Mouse (Mus musculus) MEL (cell line): ENCODE results near the gene Samd10. TPM values are rescaled to one million over a fixed set of nuclear protein-coding genes. Genes with fewer than 3 reads are reported as not detected.
A peak's percentile ranks its signal among the peaks of the same experiment; 100 is the strongest.

Experiments used
- DNase-seq: peaks from one replicate; pipeline ENCODE4 v3.0.0; 2011; ENCODE audit warnings: low read depth, low spot score
- H3K27ac ChIP-seq: 2 replicates; pipeline ENCODE4 v1.5.1; 2012; ENCODE audit warnings: low read depth, mild to moderate bottlenecking, control low read depth, low read length, moderate library complexity; ENCODE audit not compliant: control insufficient read depth
- H3K27me3 ChIP-seq, 2 experiments: fragments of 150-350 bp in 1 of 2; sonication (generic) in 1 of 2; 2 replicates each; pipeline ENCODE4 v1.6.1; 2012; ENCODE audit warnings: low read length in 2 of 2, mild to moderate bottlenecking in 2 of 2, improper control_type of control experiment in 1 of 2, moderate library complexity in 1 of 2; ENCODE audit not compliant: insufficient read depth in 2 of 2, control insufficient read depth in 1 of 2
- H3K36me3 ChIP-seq, 2 experiments: 2 replicates each; pipeline ENCODE4 v1.6.1; 2012 to 2014; ENCODE audit warnings: low read length in 2 of 2, improper control_type of control experiment in 1 of 2, inconsistent platforms in 1 of 2, mild to moderate bottlenecking in 1 of 2; ENCODE audit not compliant: insufficient read depth in 2 of 2, control insufficient read depth in 1 of 2
- H3K4me1 ChIP-seq, 2 experiments: fragments of 150-350 bp in 1 of 2; sonication (generic) in 1 of 2; 2 replicates each; pipeline ENCODE4 v1.6.1; 2012; ENCODE audit warnings: low read length in 2 of 2, improper control_type of control experiment in 1 of 2, mild to moderate bottlenecking in 1 of 2; ENCODE audit not compliant: insufficient read depth in 2 of 2, control insufficient read depth in 1 of 2
- H3K4me3 ChIP-seq, 2 experiments: fragments of 150-350 bp in 1 of 2; sonication (generic) in 1 of 2; 2 replicates each; pipeline ENCODE4 v1.5.1; 2012; ENCODE audit warnings: low read depth in 2 of 2, low read length in 2 of 2, mild to moderate bottlenecking in 2 of 2, moderate library complexity in 2 of 2, control low read depth in 1 of 2, improper control_type of control experiment in 1 of 2; ENCODE audit not compliant: control insufficient read depth in 1 of 2, insufficient read depth in 1 of 2
- H3K79me2 ChIP-seq: 2 replicates; pipeline ENCODE4 v1.6.1; 2012; ENCODE audit warnings: mild to moderate bottlenecking, low read length, moderate library complexity; ENCODE audit not compliant: control insufficient read depth, poor library complexity, insufficient read depth
- H3K9ac ChIP-seq: 2 replicates; pipeline ENCODE4 v1.6.1; 2012; ENCODE audit warnings: low read depth, mild to moderate bottlenecking, control low read depth, low read length, moderate library complexity; ENCODE audit not compliant: control insufficient read depth, poor library complexity, severe bottlenecking
- H3K9me3 ChIP-seq: fragments of 150-350 bp; sonication (generic); replicated peaks from 2 replicates; pipeline ENCODE4 v1.6.1; 2012; ENCODE audit warnings: mild to moderate bottlenecking, low read length, improper control_type of control experiment, moderate library complexity; ENCODE audit not compliant: insufficient read depth
- BHLHE40 ChIP-seq: IDR thresholded peaks from 2 replicates; pipeline ENCODE4 v1.6.1; 2012; ENCODE audit warnings: low read depth, mild to moderate bottlenecking, inconsistent platforms, low read length, improper control_type of control experiment, borderline replicate concordance
- CTCF ChIP-seq, 3 experiments: IDR thresholded peaks in 2 of 3; conservative IDR thresholded peaks in 1 of 3; 2 replicates each; pipeline ENCODE4 v1.5.1; 2011 to 2012; ENCODE audit warnings: low read length in 3 of 3, low read depth in 2 of 3, mild to moderate bottlenecking in 2 of 3, improper control_type of control experiment in 1 of 3, inconsistent platforms in 1 of 3, mixed read lengths in 1 of 3, moderate library complexity in 1 of 3; ENCODE audit not compliant: control insufficient read depth in 1 of 3, insufficient read depth in 1 of 3, poor library complexity in 1 of 3, severe bottlenecking in 1 of 3
- E2F4 ChIP-seq: IDR thresholded peaks from 2 replicates; pipeline ENCODE4 v1.6.1; 2011; ENCODE audit warnings: low read depth, low read length, improper control_type of control experiment, borderline replicate concordance
- ELF1 ChIP-seq: IDR thresholded peaks from 2 replicates; pipeline ENCODE4 v1.6.1; 2014; ENCODE audit warnings: low read depth, mild to moderate bottlenecking, inconsistent platforms, low read length, improper control_type of control experiment, moderate library complexity
- EP300 ChIP-seq, 2 experiments: IDR thresholded peaks; 2 replicates each; pipeline ENCODE4 v1.6.1; 2011; ENCODE audit warnings: improper control_type of control experiment in 2 of 2, low read length in 2 of 2, low read depth in 1 of 2, mild to moderate bottlenecking in 1 of 2
- GATA1 ChIP-seq: IDR thresholded peaks from 2 replicates; pipeline ENCODE4 v1.6.1; 2011; ENCODE audit warnings: low read depth, low read length, improper control_type of control experiment
- HCFC1 ChIP-seq: IDR thresholded peaks from 2 replicates; pipeline ENCODE4 v1.6.1; 2012; ENCODE audit warnings: low read depth, mild to moderate bottlenecking, inconsistent platforms, low read length, improper control_type of control experiment, moderate library complexity
- KAT2A ChIP-seq: conservative IDR thresholded peaks from 2 replicates; pipeline ENCODE4 v1.6.1; 2012; ENCODE audit warnings: low read depth, low read length, improper control_type of control experiment, inconsistent platforms
- MAFK ChIP-seq: IDR thresholded peaks from 2 replicates; pipeline ENCODE4 v1.6.1; 2011; ENCODE audit warnings: low read depth, mild to moderate bottlenecking, low read length, improper control_type of control experiment, borderline replicate concordance
- MEF2A ChIP-seq: IDR thresholded peaks from 2 replicates; pipeline ENCODE4 v1.6.1; 2014; ENCODE audit warnings: low read depth, mild to moderate bottlenecking, inconsistent platforms, low read length, improper control_type of control experiment; ENCODE audit not compliant: poor library complexity, insufficient replicate concordance, severe bottlenecking; ENCODE audit errors: extremely low read depth
- NELFE ChIP-seq: IDR thresholded peaks from 2 replicates; pipeline ENCODE4 v1.6.1; 2011; ENCODE audit warnings: low read depth, low read length, improper control_type of control experiment
- NRF1 ChIP-seq: IDR thresholded peaks from 2 replicates; pipeline ENCODE4 v1.6.1; 2014; ENCODE audit warnings: low read depth, mild to moderate bottlenecking, inconsistent platforms, low read length, improper control_type of control experiment, moderate library complexity; ENCODE audit not compliant: poor library complexity, insufficient read depth, severe bottlenecking
- POLR2A ChIP-seq, 2 experiments: IDR thresholded peaks; 2 replicates each; pipeline ENCODE4 v1.6.1; 2011 to 2012; ENCODE audit warnings: low read length in 2 of 2, mild to moderate bottlenecking in 2 of 2, control low read depth in 1 of 2, improper control_type of control experiment in 1 of 2, low read depth in 1 of 2, moderate library complexity in 1 of 2; ENCODE audit not compliant: control insufficient read depth in 1 of 2, insufficient read depth in 1 of 2, poor library complexity in 1 of 2
- POLR2AphosphoS5 ChIP-seq: IDR thresholded peaks from 2 replicates; pipeline ENCODE4 v1.6.1; 2012; ENCODE audit warnings: low read depth, borderline replicate concordance, mild to moderate bottlenecking, inconsistent platforms, low read length, moderate library complexity, mixed read lengths
- RAD21 ChIP-seq: IDR thresholded peaks from 2 replicates; pipeline ENCODE4 v1.6.1; 2011; ENCODE audit warnings: mild to moderate bottlenecking, low read depth, low read length, improper control_type of control experiment
- SIN3A ChIP-seq: IDR thresholded peaks from 2 replicates; pipeline ENCODE4 v1.6.1; 2012; ENCODE audit warnings: low read length, improper control_type of control experiment, inconsistent platforms
- TAL1 ChIP-seq: IDR thresholded peaks from 2 replicates; pipeline ENCODE4 v1.6.1; 2012; ENCODE audit warnings: mild to moderate bottlenecking, inconsistent platforms, low read length, moderate library complexity, mixed read lengths
- UBTF ChIP-seq: IDR thresholded peaks from 2 replicates; pipeline ENCODE4 v1.6.1; 2012; ENCODE audit warnings: low read depth, mild to moderate bottlenecking, inconsistent platforms, low read length, improper control_type of control experiment, moderate library complexity, borderline replicate concordance; ENCODE audit not compliant: insufficient read depth
- polyA plus RNA-seq, 2 experiments: library from polyadenylated mRNA; stranded (reverse) in 1 of 2; unstranded in 1 of 2; fragments of >175 nt in 1 of 2; fragments of >200 nt in 1 of 2; gene quantifications; 2 replicates each; pipeline versions ENCODE4 v1.2.1 to v1.2.4; 2012; ENCODE audit warnings: low replicate concordance in 2 of 2, low read depth in 1 of 2; ENCODE audit not compliant: insufficient read length in 2 of 2, insufficient read depth in 1 of 2, missing spikeins in 1 of 2
- total RNA-seq: library from RNA; depleted of rRNA; stranded (reverse); fragments of 300-350 nt; gene quantifications from 2 replicates; pipeline ENCODE4 v1.2.3, GENCODE M21; 2012

The Samd10 gene
- total and polyA plus RNA-seq, 3 experiments, result 0.89 to 4.6 TPM; not detected in 1

DNA sequence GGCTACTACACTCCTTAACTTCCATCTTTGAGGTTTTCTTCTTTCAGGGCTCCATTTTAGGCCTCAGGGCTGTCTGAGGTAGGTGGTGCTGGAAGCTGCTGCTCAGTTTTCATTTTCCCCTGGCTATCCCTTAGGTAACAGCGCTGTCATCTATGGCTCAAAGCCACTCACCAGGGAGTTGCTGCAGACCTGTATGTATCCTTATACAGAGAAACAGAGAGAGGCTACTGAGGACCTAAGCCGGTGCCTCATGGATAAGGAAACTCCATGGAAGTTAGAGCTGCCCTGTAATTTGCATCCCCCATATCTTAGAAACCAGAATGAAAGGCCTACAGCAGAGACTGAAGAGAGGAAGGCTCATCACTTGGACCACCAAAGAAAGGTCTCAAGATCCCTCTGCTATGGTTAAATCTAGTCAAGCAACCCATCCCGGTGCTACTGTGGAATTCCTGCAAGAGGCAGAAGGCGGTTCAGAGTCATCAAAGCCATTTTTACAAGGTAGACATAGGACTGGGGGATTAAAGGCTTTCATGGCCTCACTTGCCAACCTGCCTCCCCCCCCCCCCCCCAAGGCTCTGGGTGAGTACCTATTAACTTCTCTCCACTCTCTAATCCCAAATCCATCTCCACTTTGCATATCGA lies 18.8 kb downstream of the Samd10 start:
- Histone ChIP-seq H3K27ac (peak overlapping the region; percentile 71; the same call in 1 of the 2 replicates), H3K9me3 (no peaks in the 10 kb centered on the region), H3K4me3 (peak overlapping the region; percentile 72 to 79), H3K27me3 (no peaks in the 10 kb centered on the region), H3K79me2 (peaks cover 8% of the 10 kb centered on the region), H3K4me1 (peaks cover 18 to 20% of the 10 kb centered on the region in 2 experiments), H3K36me3 (peaks cover 0 to 22% of the 10 kb centered on the region in 2 experiments; a peak in 2 of 4 replicates), H3K9ac (peak overlapping the region; percentile 67)
- no peak for TF ChIP-seq E2F4
- no peak for TF ChIP-seq RAD21
- TF ChIP-seq EP300 (IDR thresholded peaks at IDR 0.05; ENCODE audit: low read depth in 1 of 2, low read length in 2 of 2), result no peak
- no peak for TF ChIP-seq POLR2AphosphoS5
- DNase-seq, result no peak

DNA sequence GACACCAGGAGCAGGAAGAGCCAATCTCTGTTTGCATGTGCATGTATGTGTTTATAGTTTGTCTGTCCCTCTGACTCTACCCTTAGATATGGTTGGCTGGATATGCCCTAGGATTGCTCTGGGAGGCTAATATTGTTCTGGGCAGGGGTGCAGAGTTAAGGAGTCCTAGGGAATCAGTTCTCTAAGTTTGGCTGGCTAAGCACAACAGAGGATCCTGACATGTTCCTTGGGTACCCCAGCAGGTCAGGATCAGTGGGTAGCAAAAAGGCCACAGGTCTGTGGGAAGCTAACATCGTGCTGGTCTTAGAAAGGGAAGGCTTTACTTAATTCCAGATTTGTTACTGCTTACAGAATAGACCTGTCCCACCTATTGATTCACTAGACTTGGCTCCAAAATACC lies 19.3 kb downstream of the Samd10 start:
- H3K27me3 ChIP-seq, result no peaks in the 10 kb centered on the region
- H3K9me3 ChIP-seq, result no peaks in the 10 kb centered on the region
- peaks cover 18 to 20% of the 10 kb centered on the region in 2 experiments for H3K4me1 ChIP-seq
- H3K27ac ChIP-seq, result no peak overlapping the region
- TF ChIP-seq GATA1 (no peak), POLR2AphosphoS5 (no peak), BHLHE40 (no peak), RAD21 (no peak), MEF2A (no peak), SIN3A (no peak), MAFK (no peak), TAL1 (no peak), POLR2A (IDR thresholded peaks at IDR 0.05; ENCODE audit: control insufficient read depth in 1 of 2, insufficient read depth in 1 of 2, low read depth in 1 of 2, low read length in 2 of 2, poor library complexity in 1 of 2) (no peak), ELF1 (no peak), CTCF (IDR thresholded peaks at IDR 0.05 in 2 of 3, conservative IDR thresholded peaks at IDR 0.05 in 1 of 3; ENCODE audit: control insufficient read depth in 1 of 3, insufficient read depth in 1 of 3, low read depth in 2 of 3, low read length in 3 of 3, poor library complexity in 1 of 3, severe bottlenecking in 1 of 3) (no peak), HCFC1 (no peak), KAT2A (no peak), NRF1 (no peak), UBTF (no peak), NELFE (no peak)
- no peak for DNase-seq
- H3K79me2 ChIP-seq, result peaks cover 8% of the 10 kb centered on the region
- no peak overlapping the region for H3K4me3 ChIP-seq
- H3K9ac ChIP-seq, result no peak overlapping the region
- H3K36me3 ChIP-seq, result peaks cover 0 to 22% of the 10 kb centered on the region in 2 experiments; a peak in 2 of 4 replicates
